Mouse (Mus musculus) midbrain, embryonic 16.5 days (tissue): Measurements from ENCODE around the gene Atp6ap2. TPM values are rescaled to one million over a fixed set of nuclear protein-coding genes. Genes with fewer than 3 reads are reported as not detected.

Source experiments
- ATAC-seq: fragments of 200-750 bp; cut with Nextera tagmentation; 2 replicates; pipeline ENCODE4 v1.8.0; 2017; ENCODE audit warnings: moderate TSS enrichment
- H3K27ac ChIP-seq: fragments of 300-500 bp; sonication (generic); 2 replicates; pipeline ENCODE4 v1.5.1; 2014; ENCODE audit warnings: mild to moderate bottlenecking, low read length, mixed read lengths
- H3K27me3 ChIP-seq: fragments of 300-500 bp; sonication (generic); 2 replicates; pipeline ENCODE4 v1.6.1; 2014; ENCODE audit warnings: low read depth, low read length, mixed read lengths; ENCODE audit not compliant: control insufficient read depth, insufficient read depth
- H3K36me3 ChIP-seq: fragments of 300-500 bp; sonication (generic); 2 replicates; pipeline ENCODE4 v1.6.1; 2014; ENCODE audit warnings: mild to moderate bottlenecking, low read length, moderate library complexity, mixed read lengths; ENCODE audit not compliant: control insufficient read depth, insufficient read depth
- H3K4me1 ChIP-seq: fragments of 300-500 bp; sonication (generic); 2 replicates; pipeline ENCODE4 v1.6.1; 2014; ENCODE audit warnings: mild to moderate bottlenecking, low read length, mixed read lengths; ENCODE audit not compliant: control insufficient read depth, insufficient read depth
- H3K4me2 ChIP-seq: fragments of 300-500 bp; sonication (generic); 2 replicates; pipeline ENCODE4 v1.6.1; 2014; ENCODE audit warnings: mild to moderate bottlenecking, low read length, mixed read lengths
- H3K4me3 ChIP-seq: fragments of 300-500 bp; sonication (generic); 2 replicates; pipeline ENCODE4 v1.5.1; 2014; ENCODE audit warnings: low read depth, mild to moderate bottlenecking, low read length, moderate library complexity, mixed read lengths
- H3K9ac ChIP-seq: fragments of 300-500 bp; sonication (generic); 2 replicates; pipeline ENCODE4 v1.6.1; 2014; ENCODE audit warnings: low read depth, low read length, mixed read lengths
- H3K9me3 ChIP-seq: fragments of 300-500 bp; sonication (generic); replicated peaks from 2 replicates; pipeline ENCODE4 v1.6.1; 2014; ENCODE audit warnings: mild to moderate bottlenecking, low read length, mixed read lengths; ENCODE audit not compliant: control insufficient read depth, poor library complexity, severe bottlenecking
- WGBS: fragments of 180-500 bp; shearing (Covaris S2); extraction: QIAGEN DNeasy Blood & Tissue Kit; methylation state at CpG from one replicate; pipeline ENCODE4 v1.1.7; 2014; 5-methylcytosine and 5-hydroxymethylcytosine counted together
- polyA plus RNA-seq: library from polyadenylated mRNA; unstranded; fragments of >200 nt; fragmentation: Nextera tagmentation; extraction: Ambion mirVana; gene quantifications from 2 replicates; pipeline ENCODE4 v1.2.1, GENCODE M21; 2015

The Atp6ap2 gene
- polyA plus RNA-seq, 1 experiment from 2014 or later: 229 TPM

GRCm38 (mm10) chrX:12653879-12654278, 66.3 kb downstream of the Atp6ap2 start:
- Histone ChIP-seq H3K27me3 (no peaks in the 10 kb centered on the region), H3K27ac (no peak overlapping the region), H3K36me3 (no peaks in the 10 kb centered on the region), H3K9ac (no peak overlapping the region), H3K9me3 (no peaks in the 10 kb centered on the region), H3K4me1 (no peaks in the 10 kb centered on the region), H3K4me3 (no peak overlapping the region), H3K4me2 (no peak overlapping the region)
- no peak for ATAC-seq
- 73% methylated on average over 2 of the region's 2 CpGs for WGBS

Other genes with a start within 250 kb of the Atp6ap2 start
- 25.1 and 26.4 TPM in 2 replicates for gene 1810030O07Rik, start 85.9 kb downstream of the Atp6ap2 start, polyA plus RNA-seq
- 11.8 and 12.6 TPM in 2 replicates for gene Med14, start 174.3 kb downstream of the Atp6ap2 start, polyA plus RNA-seq